Comparison of ENCODE assay signal across 12 mouse cellular contexts in genomic region chr16:19839831-19840230, GRCm38 (mm10).
"Had no signal": no experiment of that assay in that cellular context is flagged by ENCODE, and none has a peak within 500 bp of the region (broad histone marks: within the 10 kb centered on the region; RNA-seq: fewer than 3 reads in every experiment).

No protein-coding gene starts in this region.

- DNase-seq: retina, postnatal 1 day; right cerebral cortex, adult 18-20 months; right cerebral cortex, postnatal 14 days; right cerebral cortex, postnatal 25 days; right cerebral cortex, postnatal 4 days; spleen, adult 18-20 months; thymus, adult 18-20 months; thymus, adult 2 months; thymus, postnatal 14 days; thymus, postnatal 25 days; thymus, postnatal 36 days; thymus, postnatal 4 days had no signal
